Mouse (Mus musculus): ENCODE measurements around the gene 1700080E11Rik. TPM values are rescaled to one million over a fixed set of nuclear protein-coding genes. Genes with fewer than 3 reads are reported as not detected.
A peak's percentile ranks its signal among the peaks of the same experiment; 100 is the strongest.
"Not testable (repeated sequence)": the region's sequence is repeated elsewhere in the genome, so short reads cannot be mapped to it uniquely, and the experiment has no call there.

1700080E11Rik gene
- polyA plus RNA-seq, 2 experiments: not detected

DNA sequence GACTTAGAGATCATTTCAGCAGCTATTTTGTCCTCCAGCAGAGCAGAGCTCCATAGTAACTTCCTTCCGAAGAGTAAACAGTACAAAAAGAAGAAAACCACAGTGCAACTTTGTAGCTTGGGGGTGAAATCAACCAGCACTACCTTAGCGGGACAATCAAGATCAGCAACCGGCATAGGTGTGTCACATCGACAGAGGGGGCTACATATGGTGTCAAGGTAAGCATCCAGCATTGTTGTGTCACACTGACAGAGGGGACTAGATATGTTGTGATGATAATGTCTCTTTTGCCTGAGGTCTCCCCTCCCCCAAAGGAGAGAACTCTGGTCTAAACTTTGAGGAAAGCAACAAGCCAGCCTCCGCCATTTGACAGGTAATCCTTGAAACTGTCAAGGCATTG lies 10.4 kb downstream of the 1700080E11Rik start:
- no peak for ATAC-seq (ENCODE audit: insufficient read depth)
- no peak for TF ChIP-seq EP300 (IDR thresholded peaks at IDR 0.05; ENCODE audit: low read depth)
- TF ChIP-seq CTCF (IDR thresholded peaks at IDR 0.05; ENCODE audit: low read depth): no peak
- H3K27me3 ChIP-seq (ENCODE audit: control insufficient read depth, insufficient read depth, low read length): no peaks in the 10 kb centered on the region
- no peak overlapping the region for H3K4me2 ChIP-seq (ENCODE audit: low read depth)
- 55% methylated on average over 5 of the region's 5 CpGs for WGBS (ENCODE audit: insufficient replicate concordance)
- no peak for DNase-seq (ENCODE audit: low read depth in 3 of 3, low spot score in 3 of 3)
- no peak overlapping the region for H3K27ac ChIP-seq
- H3K36me3 ChIP-seq (replicated peaks; ENCODE audit: control insufficient read depth, insufficient read depth, low read depth): no peaks in the 10 kb centered on the region
- peaks cover 6 to 9% of the 10 kb centered on the region in 2 experiments for H3K4me1 ChIP-seq (replicated peaks; ENCODE audit: control insufficient read depth in 2 of 2, insufficient read depth in 2 of 2, low read length in 1 of 2)
- H3K9me3 ChIP-seq (ENCODE audit: control insufficient read depth, low read length): no peaks in the 10 kb centered on the region
- no peak overlapping the region for H3K4me3 ChIP-seq (ENCODE audit: insufficient read depth in 1 of 2, low read depth in 2 of 2, low read length in 2 of 2)
- H3K9ac ChIP-seq (replicated peaks): no peak overlapping the region

DNA sequence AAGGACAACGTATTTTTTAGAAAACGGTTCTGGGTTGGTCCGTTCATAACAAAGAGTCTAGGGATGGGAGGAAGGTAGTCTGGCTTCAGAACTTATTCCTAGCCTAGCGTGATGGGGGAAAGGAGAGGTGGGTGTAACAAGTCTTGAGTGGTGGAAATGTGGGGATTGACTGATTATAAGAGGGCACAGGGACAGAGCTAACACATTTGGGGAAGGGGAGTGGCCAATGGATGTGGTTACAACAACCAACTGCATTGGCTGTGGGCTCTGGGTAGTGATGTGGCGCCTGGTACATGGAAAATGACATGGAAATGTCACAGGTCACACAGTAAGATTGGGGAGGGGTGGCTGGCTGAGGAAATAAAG lies 12.9 kb downstream of the 1700080E11Rik start:
- Histone ChIP-seq H3K27ac (no peak overlapping the region), H3K4me2 (ENCODE audit: low read depth) (peak overlapping the region; percentile 93), H3K27me3 (ENCODE audit: control insufficient read depth, insufficient read depth, low read length) (no peaks in the 10 kb centered on the region), H3K9me3 (ENCODE audit: control insufficient read depth, low read length) (no peaks in the 10 kb centered on the region), H3K4me1 (replicated peaks; ENCODE audit: control insufficient read depth in 2 of 2, insufficient read depth in 2 of 2, low read length in 1 of 2) (peaks cover 6 to 9% of the 10 kb centered on the region in 2 experiments), H3K4me3 (ENCODE audit: insufficient read depth in 1 of 2, low read depth in 2 of 2, low read length in 2 of 2) (peak overlapping the region; percentile 80 to 91), H3K36me3 (replicated peaks; ENCODE audit: control insufficient read depth, insufficient read depth, low read depth) (no peaks in the 10 kb centered on the region), H3K9ac (replicated peaks) (peak overlapping the region; percentile 45)
- TF ChIP-seq EP300 (IDR thresholded peaks at IDR 0.05; ENCODE audit: low read depth): no peak
- no peak for TF ChIP-seq CTCF (IDR thresholded peaks at IDR 0.05; ENCODE audit: low read depth)
- WGBS (ENCODE audit: insufficient replicate concordance): 27% methylated on average over 5 of the region's 5 CpGs
- ATAC-seq (ENCODE audit: insufficient read depth) (peak; percentile 12; the same call in 1 of the 2 replicates), DNase-seq (ENCODE audit: low read depth in 3 of 3, low spot score in 3 of 3) (peak in 1 of 3 experiments; percentile 11)

DNA sequence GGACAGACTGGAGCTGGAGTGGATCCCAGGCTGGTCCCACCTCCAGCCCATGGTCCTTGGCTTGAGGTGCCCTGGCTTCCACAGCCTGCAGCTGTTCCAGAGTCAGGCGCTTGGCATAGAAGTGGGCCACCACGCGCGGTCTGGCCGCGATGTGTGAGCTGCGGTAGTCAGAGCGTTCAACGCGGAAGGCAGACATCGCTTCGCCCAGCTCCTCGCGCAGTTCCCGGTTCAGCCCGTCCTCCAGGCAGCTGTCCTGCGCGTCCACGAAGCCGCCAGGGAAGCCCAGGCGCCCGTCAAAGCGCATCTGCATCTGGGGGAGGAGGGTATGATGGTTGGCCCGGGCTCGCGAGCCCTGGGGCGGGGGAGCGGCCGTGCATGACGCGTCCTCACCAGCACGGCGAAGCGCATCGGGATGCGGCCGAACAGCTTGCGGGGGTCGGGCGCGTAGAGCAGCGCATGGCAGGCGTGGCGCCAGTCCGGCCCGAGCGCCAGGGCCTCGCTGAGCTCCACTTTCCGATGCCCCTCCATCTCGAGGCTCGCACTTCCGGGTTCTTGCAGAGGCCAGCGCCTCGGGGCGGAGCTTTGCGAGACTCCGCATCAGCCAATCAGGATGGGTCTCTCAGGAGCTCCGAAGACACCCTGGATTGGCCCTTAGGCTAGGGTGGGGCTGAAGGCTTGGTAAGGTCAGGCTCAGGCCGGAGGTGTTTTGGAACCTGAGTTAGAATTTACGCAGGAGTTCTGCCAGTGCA lies 13.5 kb downstream of the 1700080E11Rik start, which contains the start of gene Nudt16:
Nudt16 (minus strand) TSS at position 572 of the 749 bp plus-strand sequence.
- Histone ChIP-seq H3K4me3 (ENCODE audit: insufficient read depth in 1 of 2, low read depth in 2 of 2, low read length in 2 of 2) (peak within 1 kb of the TSS; percentile 80 to 91), H3K9ac (replicated peaks) (peak within 1 kb of the TSS; percentile 75), H3K27me3 (ENCODE audit: control insufficient read depth, insufficient read depth, low read length) (no peaks in the 10 kb centered on the region), H3K27ac (no peak within 1 kb of the TSS), H3K9me3 (ENCODE audit: control insufficient read depth, low read length) (no peaks in the 10 kb centered on the region), H3K4me1 (replicated peaks; ENCODE audit: control insufficient read depth in 2 of 2, insufficient read depth in 2 of 2, low read length in 1 of 2) (peaks cover 6 to 9% of the 10 kb centered on the region in 2 experiments), H3K4me2 (ENCODE audit: low read depth) (peak within 1 kb of the TSS; percentile 93), H3K36me3 (replicated peaks; ENCODE audit: control insufficient read depth, insufficient read depth, low read depth) (no peaks in the 10 kb centered on the region)
- no peak for TF ChIP-seq CTCF (IDR thresholded peaks at IDR 0.05; ENCODE audit: low read depth)
- no peak for TF ChIP-seq EP300 (IDR thresholded peaks at IDR 0.05; ENCODE audit: low read depth)
- ATAC-seq (ENCODE audit: insufficient read depth) (peak; percentile 100), DNase-seq (ENCODE audit: low read depth in 3 of 3, low spot score in 3 of 3) (peak; percentile 73 to 87 (median 82))
- WGBS (ENCODE audit: insufficient replicate concordance): under 1% methylated on average over 60 of the region's 60 CpGs

DNA sequence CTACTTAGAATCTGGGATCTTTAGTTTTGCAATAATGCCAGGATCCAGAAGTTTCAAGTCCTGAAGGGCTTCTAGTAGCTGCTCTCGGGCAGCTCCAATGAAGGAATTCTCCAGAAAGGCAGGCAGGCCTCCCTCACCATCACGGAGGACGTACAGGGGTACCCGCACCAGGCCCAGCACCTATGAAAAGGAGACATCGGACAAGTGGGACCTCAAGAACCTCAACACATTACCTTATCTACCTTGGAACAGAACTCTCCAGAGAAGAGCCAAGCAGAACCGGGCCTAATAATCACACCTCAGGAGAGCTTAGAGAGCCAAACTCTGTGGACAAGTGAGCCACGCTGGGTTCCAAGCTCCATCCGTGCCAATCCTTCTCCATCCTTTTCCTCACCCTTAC lies 14.6 kb downstream of the 1700080E11Rik start:
- Histone ChIP-seq H3K4me2 (ENCODE audit: low read depth) (peak overlapping the region; percentile 93), H3K4me3 (ENCODE audit: insufficient read depth in 1 of 2, low read depth in 2 of 2, low read length in 2 of 2) (no peak overlapping the region; a peak in 1 of 4 replicates), H3K9ac (replicated peaks) (no peak overlapping the region), H3K27ac (no peak overlapping the region), H3K4me1 (replicated peaks; ENCODE audit: control insufficient read depth in 2 of 2, insufficient read depth in 2 of 2, low read length in 1 of 2) (peaks cover 6 to 9% of the 10 kb centered on the region in 2 experiments), H3K36me3 (replicated peaks; ENCODE audit: control insufficient read depth, insufficient read depth, low read depth) (no peaks in the 10 kb centered on the region), H3K9me3 (ENCODE audit: control insufficient read depth, low read length) (no peaks in the 10 kb centered on the region), H3K27me3 (ENCODE audit: control insufficient read depth, insufficient read depth, low read length) (no peaks in the 10 kb centered on the region)
- TF ChIP-seq CTCF (IDR thresholded peaks at IDR 0.05; ENCODE audit: low read depth) (no peak), EP300 (IDR thresholded peaks at IDR 0.05; ENCODE audit: low read depth) (no peak)
- ATAC-seq (ENCODE audit: insufficient read depth) (no peak), DNase-seq (ENCODE audit: low read depth in 3 of 3, low spot score in 3 of 3) (no peak)
- WGBS (ENCODE audit: insufficient replicate concordance): 75% methylated on average over 8 of the region's 8 CpGs

DNA sequence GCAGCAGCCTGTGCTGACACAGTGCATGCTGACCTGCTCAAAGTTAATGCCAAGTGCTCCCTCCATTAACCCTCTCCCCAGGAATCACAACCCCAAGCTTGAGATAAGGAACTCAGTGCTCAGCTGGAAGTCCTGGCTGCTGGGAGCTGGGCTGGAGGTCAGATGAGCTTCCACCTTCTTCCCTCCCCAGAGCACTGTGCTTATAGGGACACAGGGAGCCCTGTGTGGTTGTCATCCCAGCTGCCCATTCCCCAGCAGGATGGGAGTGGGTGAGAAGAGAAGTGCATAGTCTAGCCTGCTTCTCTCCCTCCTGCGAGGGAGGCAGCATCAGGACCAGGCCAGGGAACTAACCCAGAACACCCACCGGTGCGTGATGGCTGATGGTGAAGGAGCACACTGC lies 19.7 kb downstream of the 1700080E11Rik start:
- not testable (repeated sequence) for H3K36me3 ChIP-seq (replicated peaks; ENCODE audit: control insufficient read depth, insufficient read depth, low read depth); DNase-seq (ENCODE audit: low read depth in 3 of 3, low spot score in 3 of 3); H3K4me2 ChIP-seq (ENCODE audit: low read depth); H3K4me1 ChIP-seq (replicated peaks; ENCODE audit: control insufficient read depth in 2 of 2, insufficient read depth in 2 of 2, low read length in 1 of 2); H3K4me3 ChIP-seq (ENCODE audit: insufficient read depth in 1 of 2, low read depth in 2 of 2, low read length in 2 of 2); H3K9me3 ChIP-seq (ENCODE audit: control insufficient read depth, low read length); H3K27ac ChIP-seq; H3K27me3 ChIP-seq (ENCODE audit: control insufficient read depth, insufficient read depth, low read length); H3K9ac ChIP-seq (replicated peaks)
- WGBS (ENCODE audit: insufficient replicate concordance): 88% methylated on average over 3 of the region's 3 CpGs
- ATAC-seq (ENCODE audit: insufficient read depth): peak; percentile 35; the same call in 1 of the 2 replicates
